Mouse (Mus musculus): ENCODE results near the gene Ranbp2.

DNA sequence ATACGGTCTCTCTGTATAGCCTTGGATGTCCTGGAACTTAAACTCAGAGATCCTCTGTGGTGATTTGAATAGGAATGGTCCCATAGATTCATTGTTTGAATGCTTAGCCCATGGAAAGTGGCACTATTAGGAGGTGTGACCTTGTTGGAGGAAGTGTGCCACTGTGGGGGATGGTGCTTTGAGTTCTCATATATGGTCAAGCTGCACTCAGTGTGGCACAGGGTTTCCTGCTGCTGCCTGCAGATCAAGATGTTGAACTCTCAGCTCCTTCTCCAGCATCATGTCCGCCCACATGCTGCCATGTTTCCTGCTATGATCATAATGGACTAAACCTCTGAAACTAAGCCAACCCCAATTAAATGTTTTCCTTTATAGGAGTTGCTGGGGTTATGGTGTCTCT, 18.8 kb upstream of the Ranbp2 start:
- TF ChIP-seq CTCF (IDR thresholded peaks at IDR 0.05; ENCODE audit: low read depth, low read length) = no peak
- TF ChIP-seq POLR2A (IDR thresholded peaks at IDR 0.05; ENCODE audit: borderline replicate concordance, low read depth, low read length) = no peak

Data from bone marrow macrophage, adult 2 months (primary cell).